Mouse (Mus musculus) c-Kit-positive CD71-negative TER-119-negative erythroid progenitor cells, embryonic 14.5 days (primary cell): ENCODE measurements around the gene Spata21.

Source experiments
- DNase-seq: peaks from one replicate; pipeline ENCODE4 v3.0.0-alpha.2; 2013; ENCODE audit warnings: low read depth

Gene Spata21

GRCm38 (mm10) chr4:141076761-141077506 is 11.2 kb upstream of the Spata21 start:
- DNase-seq, result peak; percentile 32

DNA sequence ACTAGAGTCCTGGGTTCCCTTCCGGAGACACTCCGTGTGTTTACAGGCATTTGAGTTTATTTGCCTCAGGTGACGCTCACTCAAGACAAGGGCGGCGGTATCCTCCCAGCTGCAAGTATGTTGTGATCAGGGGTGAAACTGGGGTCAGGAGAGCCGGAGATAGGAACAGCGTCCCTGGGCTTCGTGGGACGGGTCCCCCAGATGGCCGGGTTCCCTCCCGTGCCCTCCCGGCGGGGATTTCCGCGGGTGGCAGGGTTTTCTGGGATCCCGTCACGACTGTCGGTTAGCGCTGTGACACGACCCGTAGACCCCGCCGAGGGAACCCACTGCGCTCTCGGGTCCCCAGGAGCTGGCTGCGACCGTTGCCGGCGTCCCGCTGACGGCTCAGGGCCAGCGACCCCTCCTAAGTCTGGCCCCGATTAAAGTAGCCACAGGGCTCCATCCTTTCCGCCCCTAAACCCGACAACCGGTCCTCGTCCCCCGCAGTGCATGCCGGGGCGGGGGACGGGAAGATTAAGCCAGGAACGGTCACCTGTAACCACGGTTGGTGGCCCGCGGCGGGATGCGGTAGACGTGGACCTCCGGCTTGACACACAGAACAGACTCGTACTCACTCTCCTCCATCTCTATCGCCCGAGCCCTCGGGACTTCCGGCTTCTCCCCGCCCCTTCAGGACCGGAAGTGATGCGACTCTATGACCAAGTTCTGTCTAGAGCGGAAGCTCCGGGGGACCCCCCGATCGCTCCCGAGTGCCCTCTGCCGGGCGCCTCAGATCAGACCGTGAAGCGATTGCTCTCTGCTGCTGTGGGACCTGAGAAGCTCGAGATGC is 10.2 kb upstream of the Spata21 start, which contains the start of gene Necap2:
Gene Necap2, minus strand, starts transcription at position 677 of the 829 bp plus-strand sequence.
- peak; percentile 96 for DNase-seq

GRCm38 (mm10) chr4:141078510-141079137 is 9.5 kb upstream of the Spata21 start:
- no peak for DNase-seq

DNA sequence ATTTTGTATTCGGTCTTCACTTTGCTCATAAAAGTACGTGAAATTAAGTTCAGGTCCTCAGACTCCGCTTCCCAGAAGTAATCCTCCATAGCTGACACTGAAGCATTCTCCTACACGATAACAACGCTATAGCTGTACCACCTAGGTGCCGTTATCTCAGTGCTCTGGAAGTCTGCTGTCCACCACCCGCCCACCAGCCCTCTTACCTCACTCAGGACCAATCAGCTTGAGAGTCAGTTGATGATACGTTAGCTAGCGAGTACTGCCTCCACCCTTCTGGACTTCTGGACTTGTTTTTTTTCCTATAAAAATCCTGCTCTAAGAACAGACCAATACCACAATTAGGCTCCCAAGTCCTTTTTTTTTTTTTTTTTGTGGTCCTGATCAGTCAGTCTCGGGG is 1.3 kb upstream of the Spata21 start:
- DNase-seq, result no peak

DNA sequence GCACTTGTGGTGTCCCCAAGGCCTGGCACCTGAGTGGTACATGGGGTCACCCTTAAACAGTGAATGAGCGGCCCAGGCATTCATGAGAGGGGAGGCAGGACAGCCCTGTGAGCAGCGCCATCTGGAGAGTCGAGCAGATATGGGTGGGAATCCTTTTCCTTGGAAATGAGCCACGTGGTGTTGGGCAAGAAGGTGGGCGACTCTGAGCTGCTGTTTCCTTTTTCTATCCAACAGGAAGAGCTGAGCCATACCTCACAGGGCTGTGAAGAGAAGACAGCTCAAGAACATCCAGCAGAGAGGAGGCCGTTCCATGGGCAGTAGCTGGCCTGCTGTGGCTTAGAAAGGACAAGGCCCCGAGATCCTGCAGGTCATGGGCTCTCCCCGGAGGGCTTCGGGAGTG is 581 bp downstream of the Spata21 start:
- DNase-seq, result no peak

GRCm38 (mm10) chr4:141095016-141095415 is 6.9 kb downstream of the Spata21 start:
- DNase-seq, result no peak

- DNase-seq, result no peak
Measured at GRCm38 (mm10) chr4:141096710-141097109, 8.6 kb downstream of the Spata21 start.

GRCm38 (mm10) chr4:141098935-141099334 is 10.8 kb downstream of the Spata21 start:
- no peak for DNase-seq

DNA sequence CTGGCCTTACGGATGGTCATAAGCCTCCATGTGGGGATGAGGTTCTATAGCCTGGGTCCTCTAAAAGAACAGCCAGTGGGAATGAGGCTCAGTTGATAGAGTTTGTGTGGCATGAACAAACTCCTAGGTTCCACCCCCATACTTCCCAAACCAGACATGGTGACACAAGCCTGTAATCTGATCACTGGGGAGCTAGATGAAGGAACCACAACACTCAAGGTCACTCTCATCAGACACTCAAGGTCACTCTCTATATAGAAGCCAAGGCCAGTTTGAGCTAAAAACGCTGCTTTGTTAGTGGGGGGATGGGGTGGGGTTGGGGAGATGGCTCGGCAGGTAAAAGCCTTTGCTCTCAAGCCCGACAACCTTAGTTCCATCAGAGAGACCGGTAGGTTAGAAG is 11.8 kb downstream of the Spata21 start:
- no peak for DNase-seq

GRCm38 (mm10) chr4:141101291-141101690 is 13.2 kb downstream of the Spata21 start:
- no peak for DNase-seq

GRCm38 (mm10) chr4:141101855-141102254 is 13.7 kb downstream of the Spata21 start:
- DNase-seq, result peak; percentile 37

- no peak for DNase-seq
Measured at GRCm38 (mm10) chr4:141106526-141107183, 18.5 kb downstream of the Spata21 start.

- no peak for DNase-seq
Measured at GRCm38 (mm10) chr4:141108196-141108732, 20.1 kb downstream of the Spata21 start.

- DNase-seq, result no peak
Measured at GRCm38 (mm10) chr4:141113831-141114230, 25.7 kb downstream of the Spata21 start.

GRCm38 (mm10) chr4:141114521-141114981 is 26.4 kb downstream of the Spata21 start:
- DNase-seq, result no peak

- no peak for DNase-seq
Measured at GRCm38 (mm10) chr4:141115398-141115797, 27.3 kb downstream of the Spata21 start.

DNA sequence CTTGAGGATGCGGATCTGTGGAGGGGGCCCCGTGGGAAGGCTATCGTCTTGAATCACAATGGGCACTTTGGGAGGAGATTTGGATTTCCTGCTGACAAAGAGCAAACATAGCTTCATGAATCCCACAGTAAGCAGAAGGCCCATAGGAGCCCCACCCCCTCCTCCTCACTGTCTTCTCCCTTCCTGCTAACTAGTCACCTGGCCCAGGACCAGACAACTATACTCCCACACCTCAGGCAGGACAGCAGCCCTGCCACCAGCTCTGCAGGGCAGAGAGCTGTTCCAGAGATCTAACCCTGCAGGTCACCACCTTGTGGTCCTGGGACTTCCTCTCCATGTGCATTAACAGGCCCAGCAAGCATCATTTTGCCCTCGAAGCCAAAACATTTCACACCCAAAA is 30.6 kb downstream of the Spata21 start:
- DNase-seq, result no peak

DNA sequence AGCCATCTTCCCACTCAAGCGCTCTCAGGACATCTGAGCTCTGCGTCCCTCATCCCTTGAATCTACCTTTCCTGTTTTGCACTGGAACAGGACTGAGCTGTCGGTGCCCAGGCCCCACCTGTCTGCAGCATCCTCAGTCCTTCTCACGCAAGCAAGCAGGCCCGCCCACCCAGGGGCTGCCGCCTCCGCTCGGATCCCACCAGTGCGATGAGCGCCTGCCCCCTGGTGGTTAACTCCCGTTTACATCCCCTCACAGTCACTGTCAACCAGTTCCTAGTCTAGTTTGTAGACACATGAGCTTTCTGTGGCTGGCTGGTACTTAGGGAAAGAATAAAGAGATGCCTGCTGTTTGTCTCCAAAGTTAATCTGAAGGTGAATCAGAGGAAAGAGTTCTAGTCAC is 32.6 kb downstream of the Spata21 start:
- no peak for DNase-seq

- no peak for DNase-seq
Measured at GRCm38 (mm10) chr4:141122663-141123062, 34.5 kb downstream of the Spata21 start.

GRCm38 (mm10) chr4:141123065-141123464 is 34.9 kb downstream of the Spata21 start:
- no peak for DNase-seq

DNA sequence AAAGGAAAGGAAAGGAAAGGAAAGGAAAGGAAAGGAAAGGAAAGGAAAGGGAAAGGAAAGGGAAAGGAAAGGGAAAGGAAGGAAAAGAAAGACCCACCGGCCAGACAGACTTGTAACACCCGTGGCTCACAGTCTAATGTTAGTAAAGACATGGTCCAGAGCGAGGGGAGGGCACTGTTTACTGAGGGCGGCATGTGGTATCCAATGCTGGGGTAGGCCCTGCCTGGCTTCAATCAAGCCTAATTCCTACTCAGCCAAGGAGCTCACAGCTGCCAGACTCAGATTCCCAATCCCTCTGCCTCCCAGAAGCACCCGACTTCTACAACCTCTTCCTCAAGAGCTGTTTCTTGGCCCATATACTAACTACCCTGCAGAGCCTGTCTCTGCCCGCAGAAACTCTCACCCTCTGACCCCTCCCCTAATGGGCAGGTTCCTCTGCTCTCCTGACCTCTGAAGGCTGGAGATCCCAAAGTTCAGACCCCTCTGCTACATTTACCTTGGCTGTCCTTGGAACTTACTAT is 41.1 kb downstream of the Spata21 start:
- no peak for DNase-seq
